Mouse (Mus musculus) heart, embryonic 15.5 days (tissue): Measurements from ENCODE around the gene Ypel3. TPM values are rescaled to one million over a fixed set of nuclear protein-coding genes. Genes with fewer than 3 reads are reported as not detected.
"Not testable (repeated sequence)": the region's sequence is repeated elsewhere in the genome, so short reads cannot be mapped to it uniquely, and the experiment has no call there.

Source experiments
- ATAC-seq: fragments of 200-750 bp; cut with Nextera tagmentation; replicated peaks from 2 replicates; pipeline ENCODE4 v1.8.0; 2017; ENCODE audit warnings: low read depth, moderate TSS enrichment; ENCODE audit not compliant: insufficient number of reproducible peaks, insufficient read depth, low FRiP score
- H3K27ac ChIP-seq: fragments of 300-500 bp; sonication (generic); 2 replicates; pipeline ENCODE4 v1.5.1; 2015; ENCODE audit warnings: mild to moderate bottlenecking, inconsistent platforms
- H3K27me3 ChIP-seq: fragments of 300-500 bp; sonication (generic); 2 replicates; pipeline ENCODE4 v1.6.1; 2015; ENCODE audit warnings: inconsistent platforms
- H3K36me3 ChIP-seq: fragments of 300-500 bp; sonication (generic); 2 replicates; pipeline ENCODE4 v1.6.1; 2015; ENCODE audit warnings: mild to moderate bottlenecking, inconsistent platforms
- H3K4me1 ChIP-seq: fragments of 300-500 bp; sonication (generic); replicated peaks from 2 replicates; pipeline ENCODE4 v1.6.1; 2015; ENCODE audit warnings: inconsistent platforms
- H3K4me2 ChIP-seq: fragments of 300-500 bp; sonication (generic); 2 replicates; pipeline ENCODE4 v1.6.1; 2015; ENCODE audit warnings: inconsistent platforms, mild to moderate bottlenecking, moderate library complexity
- H3K4me3 ChIP-seq: fragments of 300-500 bp; sonication (generic); 2 replicates; pipeline ENCODE4 v1.5.1; 2015; ENCODE audit warnings: mild to moderate bottlenecking, inconsistent platforms
- H3K9ac ChIP-seq: fragments of 300-500 bp; sonication (generic); 2 replicates; pipeline ENCODE4 v1.6.1; 2015; ENCODE audit warnings: mild to moderate bottlenecking, inconsistent platforms
- H3K9me3 ChIP-seq: fragments of 300-500 bp; sonication (generic); replicated peaks from 2 replicates; pipeline ENCODE4 v1.6.1; 2016; ENCODE audit warnings: inconsistent platforms
- WGBS: fragments of 180-500 bp; shearing (Covaris S2); methylation state at CpG from one replicate; pipeline ENCODE4 v1.1.7; 2015; ENCODE audit warnings: mixed read lengths; 5-methylcytosine and 5-hydroxymethylcytosine counted together
- polyA plus RNA-seq: library from polyadenylated mRNA; unstranded; fragments of >200 nt; fragmentation: Nextera tagmentation; extraction: Ambion mirVana; gene quantifications from 2 replicates; pipeline ENCODE4 v1.2.1, GENCODE M21; 2015

The Ypel3 gene
- polyA plus RNA-seq, 1 experiment from 2014 or later = 78.1 TPM

DNA sequence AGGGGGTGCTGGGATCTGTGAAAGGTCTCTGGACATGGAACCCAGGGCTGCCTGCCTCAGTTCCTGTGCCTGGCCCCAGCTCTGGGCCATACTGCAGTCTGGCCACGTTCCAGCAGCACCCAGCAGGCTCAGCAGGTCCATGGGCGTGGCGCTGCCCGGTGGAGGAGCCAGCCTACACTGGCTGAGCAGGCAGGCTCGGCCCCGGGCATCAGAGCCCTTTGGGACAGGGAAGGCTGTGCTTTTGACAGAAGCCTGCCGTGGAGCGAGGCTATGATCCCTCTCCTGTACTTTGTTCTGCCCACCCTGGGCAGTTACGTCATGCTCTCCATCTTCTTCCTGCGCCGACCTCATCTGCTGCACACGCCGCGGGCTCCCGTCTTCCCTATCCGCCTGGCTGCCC is 10.6 kb upstream of the Ypel3 start, which contains the start of gene Gdpd3:
Gdpd3 (plus strand) TSS at position 134 of the 400 bp plus-strand sequence.
- Histone ChIP-seq H3K9me3 (no peaks in the 10 kb centered on the region), H3K27me3 (no peaks in the 10 kb centered on the region), H3K4me2 (no peak within 1 kb of the TSS), H3K36me3 (peaks cover 70% of the 10 kb centered on the region), H3K4me3 (no peak within 1 kb of the TSS), H3K9ac (no peak within 1 kb of the TSS), H3K27ac (no peak within 1 kb of the TSS), H3K4me1 (peaks cover 21% of the 10 kb centered on the region)
- no peak for ATAC-seq
- WGBS = 90% methylated on average over 16 of the region's 16 CpGs

DNA sequence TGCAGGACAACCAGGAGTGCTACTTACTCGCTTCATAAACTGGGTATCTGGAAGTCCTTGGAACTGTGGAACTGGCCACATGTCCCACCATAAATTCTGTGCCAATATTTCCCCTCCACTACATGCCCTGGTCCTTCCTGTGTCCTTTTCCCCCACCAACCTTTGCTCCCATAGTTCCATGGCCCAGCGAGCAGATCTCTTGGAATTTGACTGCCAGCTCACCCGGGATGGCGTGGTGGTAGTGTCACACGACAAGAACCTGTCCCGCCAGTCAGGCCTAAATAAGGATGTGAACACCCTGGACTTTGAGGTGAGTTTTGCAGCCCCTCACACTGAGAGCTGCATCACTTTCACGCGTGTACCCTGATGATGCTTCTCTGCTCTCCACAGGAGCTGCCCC is 9.8 kb upstream of the Ypel3 start:
- H3K36me3 ChIP-seq = peaks cover 71% of the 10 kb centered on the region
- H3K9ac ChIP-seq = no peak overlapping the region

GRCm38 (mm10) chr7:126770784-126771183 is 6.0 kb upstream of the Ypel3 start:
- Histone ChIP-seq H3K27ac (no peak overlapping the region), H3K36me3 (peaks cover 43% of the 10 kb centered on the region), H3K4me2 (no peak overlapping the region), H3K9me3 (no peaks in the 10 kb centered on the region), H3K4me3 (no peak overlapping the region), H3K9ac (no peak overlapping the region), H3K4me1 (peaks cover 5% of the 10 kb centered on the region), H3K27me3 (no peaks in the 10 kb centered on the region)
- no peak for ATAC-seq
- WGBS = 76% methylated on average over 12 of the region's 12 CpGs

More for the DNA sequence above, 9.8 kb upstream of the Ypel3 start:
- WGBS = 89% methylated on average over 8 of the region's 8 CpGs
- Histone ChIP-seq H3K9me3 (no peaks in the 10 kb centered on the region), H3K27ac (no peak overlapping the region), H3K27me3 (no peaks in the 10 kb centered on the region), H3K4me2 (no peak overlapping the region), H3K4me3 (no peak overlapping the region), H3K4me1 (peaks cover 13% of the 10 kb centered on the region)
- no peak for ATAC-seq

DNA sequence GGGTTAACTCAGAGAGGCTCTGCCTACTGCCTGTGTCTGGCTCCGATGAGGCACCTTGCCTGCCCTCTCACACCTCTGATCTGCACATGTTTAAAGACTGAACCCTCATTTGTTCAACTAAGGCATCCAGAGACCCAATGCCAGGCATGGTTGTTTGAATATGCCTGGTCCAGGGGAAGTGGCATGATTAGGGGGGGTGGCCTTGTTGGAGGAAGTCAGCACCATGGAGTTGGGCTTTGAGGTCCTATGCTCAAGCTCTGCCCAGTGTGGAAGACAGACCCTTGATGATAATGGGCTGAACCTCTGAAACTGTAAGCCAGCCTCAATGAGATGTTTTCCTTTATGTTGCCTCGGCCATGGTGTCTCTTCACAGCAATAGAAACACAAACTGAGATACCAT is 3.4 kb upstream of the Ypel3 start:
- no peak overlapping the region for H3K27ac ChIP-seq
- peaks cover 22% of the 10 kb centered on the region; the same call in 1 of the 2 replicates for H3K36me3 ChIP-seq

DNA sequence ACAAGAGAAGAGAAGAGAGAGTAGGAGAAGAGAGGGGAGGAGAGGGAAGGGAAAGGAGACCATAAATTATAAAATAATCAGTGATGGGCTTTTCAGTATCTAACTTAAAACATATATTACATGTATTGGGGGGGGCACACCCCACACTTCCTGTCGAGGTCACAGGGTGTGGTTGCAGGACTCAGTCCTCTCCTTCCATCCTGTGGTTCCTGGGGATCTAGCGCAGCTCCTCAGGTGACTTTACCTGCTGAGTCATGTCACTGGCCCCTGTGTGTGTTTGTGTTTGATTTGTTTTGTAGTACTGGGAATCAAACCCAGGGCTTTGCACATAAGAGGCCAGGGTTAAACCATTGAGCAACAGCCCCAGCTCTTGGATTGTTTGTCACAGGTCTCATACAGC is 2.3 kb upstream of the Ypel3 start:
- Histone ChIP-seq H3K4me2 (no peak overlapping the region), H3K36me3 (peaks cover 11% of the 10 kb centered on the region; the same call in 1 of the 2 replicates), H3K4me1 (peaks cover 27% of the 10 kb centered on the region), H3K9ac (no peak overlapping the region), H3K4me3 (no peak overlapping the region), H3K27me3 (no peaks in the 10 kb centered on the region), H3K27ac (no peak overlapping the region), H3K9me3 (no peaks in the 10 kb centered on the region)
- no peak for ATAC-seq
- 56% methylated on average over 2 of the region's 2 CpGs for WGBS

More for the DNA sequence above, 3.4 kb upstream of the Ypel3 start:
- H3K9me3 ChIP-seq = no peaks in the 10 kb centered on the region
- no peak for ATAC-seq
- peaks cover 27% of the 10 kb centered on the region for H3K4me1 ChIP-seq
- H3K9ac ChIP-seq = no peak overlapping the region
- 77% methylated on average over 2 of the region's 2 CpGs for WGBS
- H3K27me3 ChIP-seq = no peaks in the 10 kb centered on the region
- H3K4me3 ChIP-seq = no peak overlapping the region
- H3K4me2 ChIP-seq = no peak overlapping the region

- Histone ChIP-seq H3K4me2 (peak overlapping the region; percentile 97), H3K4me3 (no peak overlapping the region), H3K27ac (no peak overlapping the region)
Observed at GRCm38 (mm10) chr7:126775185-126775977, 1.4 kb upstream of the Ypel3 start.

DNA sequence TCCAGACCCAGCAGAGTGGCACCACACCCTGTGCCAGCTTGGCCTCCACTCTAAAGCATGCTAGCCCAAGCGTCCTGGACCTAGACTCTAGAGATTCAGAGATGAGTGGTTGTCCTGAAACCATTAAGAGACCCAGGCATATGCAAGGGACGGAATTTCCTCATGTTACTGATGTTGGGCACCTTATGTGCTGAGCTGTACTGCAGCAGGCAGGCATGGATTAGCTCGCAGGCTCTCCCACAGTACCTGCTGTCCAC is 849 bp upstream of the Ypel3 start:
- no peaks in the 10 kb centered on the region for H3K27me3 ChIP-seq
- H3K4me1 ChIP-seq = peaks cover 40% of the 10 kb centered on the region
- whole genome bisulfite sequencing = 53% methylated on average over 3 of the region's 3 CpGs
- H3K36me3 ChIP-seq = peaks cover 4% of the 10 kb centered on the region; the same call in 1 of the 2 replicates
- peak overlapping the region; percentile 90; the same call in 1 of the 2 replicates for H3K4me3 ChIP-seq
- no peaks in the 10 kb centered on the region for H3K9me3 ChIP-seq
- H3K9ac ChIP-seq = peak overlapping the region; percentile 97; the same call in 1 of the 2 replicates
- peak overlapping the region; percentile 87 for H3K27ac ChIP-seq
- H3K4me2 ChIP-seq = peak overlapping the region; percentile 97
- ATAC-seq = no peak

More at GRCm38 (mm10) chr7:126775185-126775977, 1.4 kb upstream of the Ypel3 start:
- Histone ChIP-seq H3K27me3 (no peaks in the 10 kb centered on the region), H3K36me3 (peaks cover 5% of the 10 kb centered on the region; the same call in 1 of the 2 replicates), H3K9me3 (no peaks in the 10 kb centered on the region), H3K4me1 (peaks cover 36% of the 10 kb centered on the region), H3K9ac (0 out of 2 replicates have a peak overlapping the region, but pooled peaks have one; percentile 97)
- 80% methylated on average over 10 of the region's 10 CpGs for WGBS
- no peak for ATAC-seq

- peak overlapping the region; percentile 97 for H3K4me2 ChIP-seq
Observed at GRCm38 (mm10) chr7:126777476-126777875, 721 bp downstream of the Ypel3 start.

DNA sequence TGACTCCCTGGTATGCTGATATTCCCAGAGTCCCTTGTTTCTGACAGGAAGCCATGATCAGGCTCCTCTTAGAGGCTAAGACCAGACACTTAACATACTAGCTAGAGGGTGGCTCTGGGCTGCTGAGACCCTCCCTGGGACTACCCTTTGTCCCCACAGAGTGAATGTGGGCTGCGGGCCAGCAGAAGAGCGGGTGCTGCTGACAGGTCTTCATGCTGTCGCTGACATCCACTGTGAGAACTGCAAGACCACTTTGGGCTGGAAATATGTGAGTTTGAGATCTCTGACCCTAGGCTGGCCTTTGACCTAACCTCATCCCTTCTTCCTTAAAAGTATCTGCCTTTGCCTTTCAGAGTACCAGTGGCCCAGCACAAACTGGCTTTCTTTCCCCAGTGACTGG is 1.4 kb downstream of the Ypel3 start:
- WGBS = 75% methylated on average over 3 of the region's 3 CpGs
- H3K36me3 ChIP-seq = no peaks in the 10 kb centered on the region; the same call in 1 of the 2 replicates
- peak overlapping the region; percentile 90 for H3K4me3 ChIP-seq
- H3K9ac ChIP-seq = 0 out of 2 replicates have a peak overlapping the region, but pooled peaks have one; percentile 97
- H3K27ac ChIP-seq = no peak overlapping the region
- peaks cover 48% of the 10 kb centered on the region for H3K4me1 ChIP-seq
- no peak for ATAC-seq
- H3K9me3 ChIP-seq = no peaks in the 10 kb centered on the region
- no peaks in the 10 kb centered on the region for H3K27me3 ChIP-seq
- peak overlapping the region; percentile 97; the same call in 1 of the 2 replicates for H3K4me2 ChIP-seq

More at GRCm38 (mm10) chr7:126777476-126777875, 721 bp downstream of the Ypel3 start:
- no peaks in the 10 kb centered on the region; the same call in 1 of the 2 replicates for H3K36me3 ChIP-seq
- no peaks in the 10 kb centered on the region for H3K9me3 ChIP-seq
- 51% methylated on average over 10 of the region's 10 CpGs for WGBS
- no peak for ATAC-seq
- peaks cover 48% of the 10 kb centered on the region for H3K4me1 ChIP-seq
- peak overlapping the region; percentile 90 for H3K4me3 ChIP-seq
- peak overlapping the region; percentile 97 for H3K9ac ChIP-seq
- H3K27ac ChIP-seq = peak overlapping the region; percentile 87
- H3K27me3 ChIP-seq = no peaks in the 10 kb centered on the region

DNA sequence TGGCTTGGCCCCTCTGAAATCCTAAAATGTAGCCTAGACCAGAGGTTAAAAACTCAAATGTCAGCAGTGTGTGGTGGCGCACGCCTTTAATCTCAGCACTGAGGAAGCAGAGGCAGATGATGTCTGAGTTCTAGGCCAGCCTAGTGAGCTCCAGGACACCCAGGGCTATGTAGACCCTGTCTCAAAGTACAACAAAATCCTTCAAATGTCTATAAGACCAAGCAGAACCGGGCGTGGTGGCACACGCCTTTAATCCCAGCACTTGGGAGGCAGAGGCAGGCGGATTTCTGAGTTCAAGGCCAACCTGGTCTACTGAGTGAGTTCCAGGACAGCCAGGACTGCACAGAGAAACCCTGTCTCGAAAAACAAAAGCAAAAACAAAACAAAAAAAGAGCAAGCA is 2.3 kb downstream of the Ypel3 start:
- H3K9me3 ChIP-seq, H3K4me2 ChIP-seq, H3K27me3 ChIP-seq, ATAC-seq, H3K27ac ChIP-seq, H3K9ac ChIP-seq, H3K4me3 ChIP-seq, H3K36me3 ChIP-seq: not testable (repeated sequence)
- H3K4me1 ChIP-seq = peaks cover 48% of the 10 kb centered on the region
- WGBS = 83% methylated on average over 7 of the region's 7 CpGs

GRCm38 (mm10) chr7:126779983-126780970 is 3.5 kb downstream of the Ypel3 start:
- H3K4me1 ChIP-seq = peaks cover 48% of the 10 kb centered on the region
- H3K4me3 ChIP-seq = peak overlapping the region; percentile 52
- peak overlapping the region; percentile 91 for H3K4me2 ChIP-seq
- H3K27me3 ChIP-seq = no peaks in the 10 kb centered on the region
- ATAC-seq = peak; percentile 44; the same call in 1 of the 2 replicates
- peak overlapping the region; percentile 38 for H3K27ac ChIP-seq
- no peaks in the 10 kb centered on the region for H3K9me3 ChIP-seq
- peaks cover 12% of the 10 kb centered on the region for H3K36me3 ChIP-seq
- H3K9ac ChIP-seq = peak overlapping the region; percentile 58
- WGBS = 2% methylated on average over 21 of the region's 21 CpGs
